ENCODE assay signal across 22 mouse cellular contexts in the genomic region with DNA sequence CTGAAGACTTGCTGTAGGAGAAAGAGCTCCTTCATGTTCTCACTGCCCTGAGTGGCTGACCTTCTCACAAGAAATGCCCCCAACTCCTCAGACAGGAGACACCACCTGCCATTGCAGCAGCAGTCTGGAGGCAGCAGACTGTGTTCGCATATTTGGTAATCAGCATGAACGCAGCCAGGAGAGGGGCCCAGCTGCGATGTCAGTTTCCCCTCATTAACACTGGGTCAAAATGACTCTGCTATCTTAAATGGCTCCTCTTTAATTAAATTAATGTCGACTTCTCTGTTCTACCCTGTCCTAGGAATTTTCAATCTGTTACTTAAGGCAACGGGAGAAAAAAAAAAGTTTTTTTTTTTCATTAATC.
DNase-seq lines count a peak whose midpoint lies in the region; ATAC-seq and TF ChIP-seq lines count a peak whose summit lies in the region.
"Had no signal": no experiment of that assay in that cellular context is flagged by ENCODE, and none has a peak within 500 bp of the region (broad histone marks: within the 10 kb centered on the region; RNA-seq: fewer than 3 reads in every experiment).

No protein-coding gene starts in this region.

- H3K4me1 ChIP-seq in forebrain, embryonic 16.5 days (replicated peaks; ENCODE audit: control insufficient read depth, insufficient read depth, low read length): no peaks in the 10 kb centered on the region
- no peaks in the 10 kb centered on the region for H3K4me1 ChIP-seq in forebrain, postnatal 0 days (ENCODE audit: insufficient read depth)
- H3K4me1 ChIP-seq in midbrain, embryonic 12.5 days: no peaks in the 10 kb centered on the region
- H3K4me1 ChIP-seq in midbrain, embryonic 16.5 days (ENCODE audit: control insufficient read depth, insufficient read depth, low read length): no peaks in the 10 kb centered on the region
- H3K4me1 ChIP-seq: embryonic facial prominence, embryonic 15.5 days; heart, embryonic 12.5 days had no signal

- no peak overlapping the region for H3K27ac ChIP-seq in forebrain, embryonic 16.5 days (ENCODE audit: low read length)
- no peak overlapping the region for H3K27ac ChIP-seq in forebrain, postnatal 0 days (ENCODE audit: low read depth, low read length)
- no peak overlapping the region for H3K27ac ChIP-seq in midbrain, embryonic 12.5 days (replicated peaks)
- no peak overlapping the region for H3K27ac ChIP-seq in midbrain, embryonic 16.5 days (ENCODE audit: low read length)
- H3K27ac ChIP-seq: embryonic facial prominence, embryonic 15.5 days; left cerebral cortex, adult 2 months; liver, embryonic 13.5 days; stomach, postnatal 0 days had no signal

- H3K27me3 ChIP-seq in forebrain, embryonic 16.5 days (replicated peaks; ENCODE audit: control insufficient read depth, insufficient read depth, low read length): no peaks in the 10 kb centered on the region
- H3K27me3 ChIP-seq in forebrain, postnatal 0 days (ENCODE audit: insufficient read depth, low read length): no peaks in the 10 kb centered on the region
- H3K27me3 ChIP-seq in midbrain, embryonic 12.5 days: no peaks in the 10 kb centered on the region
- no peaks in the 10 kb centered on the region for H3K27me3 ChIP-seq in midbrain, embryonic 16.5 days (ENCODE audit: control insufficient read depth, insufficient read depth, low read depth, low read length)
- H3K27me3 ChIP-seq: embryonic facial prominence, embryonic 15.5 days; heart, embryonic 12.5 days; liver, embryonic 13.5 days had no signal

- 39% methylated on average over 5 of the region's 5 CpGs for WGBS in forebrain, embryonic 16.5 days
- 41% methylated on average over 5 of the region's 5 CpGs for WGBS in forebrain, postnatal 0 days
- WGBS in midbrain, embryonic 12.5 days: 72% methylated on average over 5 of the region's 5 CpGs
- WGBS in midbrain, embryonic 16.5 days: 49% methylated on average over 5 of the region's 5 CpGs

- no peak for TF ChIP-seq CTCF in forebrain, postnatal 0 days (IDR thresholded peaks at IDR 0.05; ENCODE audit: low read depth)

- no peak overlapping the region for H3K4me3 ChIP-seq in forebrain, embryonic 16.5 days (replicated peaks; ENCODE audit: low read length)
- no peak overlapping the region for H3K4me3 ChIP-seq in forebrain, postnatal 0 days (ENCODE audit: low read depth, low read length)
- no peak overlapping the region for H3K4me3 ChIP-seq in midbrain, embryonic 12.5 days
- H3K4me3 ChIP-seq in midbrain, embryonic 16.5 days (ENCODE audit: low read depth, low read length): no peak overlapping the region
- H3K4me3 ChIP-seq: embryonic facial prominence, embryonic 15.5 days; heart, embryonic 12.5 days; left cerebral cortex, adult 2 months; liver, embryonic 13.5 days had no signal

- H3K9ac ChIP-seq in forebrain, embryonic 16.5 days (replicated peaks; ENCODE audit: low read depth, low read length): no peak overlapping the region
- no peak overlapping the region for H3K9ac ChIP-seq in forebrain, postnatal 0 days
- H3K9ac ChIP-seq in midbrain, embryonic 12.5 days (replicated peaks): no peak overlapping the region
- no peak overlapping the region for H3K9ac ChIP-seq in midbrain, embryonic 16.5 days (ENCODE audit: low read depth, low read length)
- H3K9ac ChIP-seq: embryonic facial prominence, embryonic 15.5 days; heart, embryonic 12.5 days; liver, embryonic 13.5 days; lung, embryonic 14.5 days had no signal

- H3K9me3 ChIP-seq in forebrain, embryonic 16.5 days (ENCODE audit: control insufficient read depth, low read length): no peaks in the 10 kb centered on the region
- no peaks in the 10 kb centered on the region for H3K9me3 ChIP-seq in forebrain, postnatal 0 days (ENCODE audit: low read length)
- no peaks in the 10 kb centered on the region for H3K9me3 ChIP-seq in midbrain, embryonic 12.5 days
- no peaks in the 10 kb centered on the region for H3K9me3 ChIP-seq in midbrain, embryonic 16.5 days (replicated peaks; ENCODE audit: control insufficient read depth, low read length, poor library complexity, severe bottlenecking)
- H3K9me3 ChIP-seq: embryonic facial prominence, embryonic 15.5 days; heart, embryonic 12.5 days; liver, embryonic 13.5 days had no signal

- H3K36me3 ChIP-seq in forebrain, embryonic 16.5 days (ENCODE audit: control insufficient read depth, insufficient read depth): no peaks in the 10 kb centered on the region
- H3K36me3 ChIP-seq in forebrain, postnatal 0 days (ENCODE audit: insufficient read depth): no peaks in the 10 kb centered on the region
- H3K36me3 ChIP-seq in midbrain, embryonic 12.5 days: no peaks in the 10 kb centered on the region
- no peaks in the 10 kb centered on the region for H3K36me3 ChIP-seq in midbrain, embryonic 16.5 days (ENCODE audit: control insufficient read depth, insufficient read depth, low read length)
- H3K36me3 ChIP-seq: embryonic facial prominence, embryonic 15.5 days; heart, embryonic 12.5 days; liver, embryonic 13.5 days had no signal

- no peak overlapping the region for H3K4me2 ChIP-seq in forebrain, embryonic 16.5 days (ENCODE audit: low read length)
- H3K4me2 ChIP-seq in forebrain, postnatal 0 days (ENCODE audit: low read depth): no peak overlapping the region
- H3K4me2 ChIP-seq in midbrain, embryonic 12.5 days (replicated peaks): no peak overlapping the region
- H3K4me2 ChIP-seq in midbrain, embryonic 16.5 days (ENCODE audit: low read length): no peak overlapping the region
- H3K4me2 ChIP-seq: embryonic facial prominence, embryonic 15.5 days; heart, embryonic 12.5 days; liver, embryonic 13.5 days; lung, embryonic 14.5 days had no signal

- no peak for DNase-seq in forebrain, postnatal 0 days
- DNase-seq in c-Kit-positive CD71-positive TER-119-negative erythroid progenitor cells, embryonic 14.5 days (ENCODE audit: low read depth): peak; percentile 8
- peak; percentile 41 for DNase-seq in retina, embryonic 14.5 days (ENCODE audit: low spot score)
- DNase-seq in layer of hippocampus, postnatal 36 days: no peak
- DNase-seq: adrenal gland, adult 2 months; cerebellum, postnatal 14 days; heart, postnatal 36 days; kidney, postnatal 36 days; liver, embryonic 13.5 days; lung, embryonic 14.5 days; lung, postnatal 4 days; midbrain, embryonic 14.5 days; right cerebral cortex, postnatal 4 days; thymus, postnatal 14 days had no signal

- ATAC-seq in forebrain, embryonic 16.5 days: peak; percentile 38; the same call in 1 of the 2 replicates
- ATAC-seq in forebrain, postnatal 0 days: no peak
- peak; percentile 54 for ATAC-seq in midbrain, embryonic 12.5 days (ENCODE audit: low FRiP score, low read depth)
- ATAC-seq in midbrain, embryonic 16.5 days: no peak
- ATAC-seq: intestine, embryonic 16.5 days had no signal

Comparison
In these comparisons a context has a peak if more than half of its experiments do, and no peak if none do; other contexts are left out.
1. ATAC-seq: peak in forebrain, embryonic 16.5 days (single experiment) and midbrain, embryonic 12.5 days (single experiment); none in forebrain, postnatal 0 days (single experiment) and midbrain, embryonic 16.5 days (single experiment).
2. DNase-seq: peak in c-Kit-positive CD71-positive TER-119-negative erythroid progenitor cells, embryonic 14.5 days (single experiment) and retina, embryonic 14.5 days (single experiment); none in forebrain, postnatal 0 days (single experiment) and layer of hippocampus, postnatal 36 days (0 of 2).